Mouse (Mus musculus): Measurements from ENCODE around the gene Mtmr6.
"Not testable (repeated sequence)": the region's sequence is repeated elsewhere in the genome, so short reads cannot be mapped to it uniquely, and the experiment has no call there.

The Mtmr6 gene

DNA sequence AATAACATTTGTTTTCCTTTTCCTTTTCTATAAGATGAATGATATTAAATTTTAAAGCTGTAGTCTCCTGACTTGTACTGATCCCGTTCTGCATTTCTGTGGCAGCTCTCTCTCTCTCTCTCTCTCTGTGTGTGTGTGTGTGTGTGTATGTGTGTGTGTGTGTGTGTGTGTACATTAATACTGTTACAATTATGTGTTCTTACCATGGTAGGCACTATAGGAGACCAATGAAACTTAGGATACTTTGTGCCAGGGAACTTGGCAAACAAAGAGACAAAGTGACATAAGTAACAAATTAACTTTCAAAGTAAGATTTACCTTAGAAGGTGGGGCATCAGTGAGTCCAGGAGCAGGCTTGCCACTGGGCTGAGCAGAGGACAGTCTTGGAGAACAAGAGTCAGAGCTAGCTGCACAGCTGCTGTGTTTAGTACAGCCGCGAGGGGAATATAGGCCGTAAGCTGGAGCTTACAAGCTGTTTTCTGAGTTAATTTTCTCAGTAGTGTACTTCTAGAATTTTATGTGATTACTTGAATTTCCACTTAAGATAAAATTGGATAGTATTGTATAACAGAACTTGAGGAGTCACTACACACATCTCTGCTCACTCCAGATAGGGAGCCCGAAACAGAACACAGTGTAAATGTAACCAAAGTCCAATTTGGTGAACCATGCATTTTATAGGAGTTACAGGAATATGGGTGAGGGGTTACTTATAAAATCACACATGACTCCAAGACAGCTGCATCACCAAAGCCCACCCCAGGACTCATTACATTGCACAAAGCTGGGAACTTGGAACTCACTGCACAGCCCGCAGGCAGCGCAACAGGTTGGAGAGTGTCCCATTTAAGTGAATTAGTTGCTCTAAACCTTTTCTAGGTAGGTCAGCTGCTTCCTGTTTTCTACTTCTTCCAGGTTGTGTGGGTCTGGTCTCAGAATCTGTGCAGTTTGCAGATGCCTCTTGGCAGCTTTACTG lies 10.6 kb downstream of the Mtmr6 start:
- in situ Hi-C loops (cut with MboI; ENCODE audit: low pct_unique_long_range_greater_than_20kb in 1 of 2, low sequenced_read_pairs in 2 of 2, unreplicated experiment in 1 of 2) = no loop called here

- in situ Hi-C loops (cut with MboI; ENCODE audit: low pct_unique_long_range_greater_than_20kb in 1 of 2, low sequenced_read_pairs in 2 of 2, unreplicated experiment in 1 of 2) = no loop called here
Observed at GRCm38 (mm10) chr14:60286194-60286863, 21.3 kb downstream of the Mtmr6 start.

DNA sequence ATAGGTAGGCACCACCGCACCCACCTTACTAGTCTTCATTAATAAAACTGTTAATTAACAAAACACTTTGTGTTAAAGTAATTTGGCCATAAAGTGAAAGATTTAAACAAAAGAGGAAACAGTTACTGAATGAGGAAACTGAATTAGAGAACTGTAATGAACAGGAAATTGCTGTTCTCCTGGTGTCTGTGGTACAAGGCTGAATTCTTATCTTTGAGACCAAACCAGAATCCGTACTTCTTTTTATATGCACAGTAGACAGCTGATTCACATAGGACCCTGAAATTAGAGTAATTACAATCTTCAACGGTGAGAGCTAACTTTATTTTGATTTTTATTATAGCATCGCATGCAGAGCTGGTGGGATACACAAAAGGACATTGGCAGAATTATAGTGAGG lies 25.3 kb downstream of the Mtmr6 start:
- in situ Hi-C loops (cut with MboI; ENCODE audit: low pct_unique_long_range_greater_than_20kb in 1 of 2, low sequenced_read_pairs in 2 of 2, unreplicated experiment in 1 of 2) = no loop called here

- in situ Hi-C loops (cut with MboI; ENCODE audit: low pct_unique_long_range_greater_than_20kb in 1 of 2, low sequenced_read_pairs in 2 of 2, unreplicated experiment in 1 of 2) = no loop called here
Observed at GRCm38 (mm10) chr14:60295531-60295930, 30.5 kb downstream of the Mtmr6 start.

- in situ Hi-C loops (cut with MboI; ENCODE audit: low pct_unique_long_range_greater_than_20kb in 1 of 2, low sequenced_read_pairs in 2 of 2, unreplicated experiment in 1 of 2) = no loop called here
Observed at GRCm38 (mm10) chr14:60300224-60300991, 35.4 kb downstream of the Mtmr6 start.

DNA sequence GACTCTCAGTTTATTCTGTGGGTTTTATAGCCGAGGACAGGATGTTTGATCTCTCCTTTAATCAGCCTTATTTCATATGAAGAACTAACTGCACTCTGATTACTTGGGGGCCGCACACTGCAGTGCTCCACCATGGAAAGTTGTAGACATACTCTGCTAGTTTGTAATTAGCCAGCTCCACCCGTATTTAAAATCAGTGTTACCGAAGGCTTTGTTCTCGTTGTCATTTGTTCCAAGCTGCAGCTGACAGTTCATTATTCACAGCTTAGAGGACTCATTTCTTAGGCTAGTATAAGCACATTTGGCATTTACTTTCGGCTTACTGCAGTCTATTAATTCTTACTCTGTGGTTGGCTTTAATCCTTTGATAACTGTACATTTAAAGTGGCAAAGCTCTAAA lies 36.0 kb downstream of the Mtmr6 start:
- in situ Hi-C loops (cut with MboI; ENCODE audit: low pct_unique_long_range_greater_than_20kb in 1 of 2, low sequenced_read_pairs in 2 of 2, unreplicated experiment in 1 of 2) = no loop called here

GRCm38 (mm10) chr14:60302441-60302840 lies 37.4 kb downstream of the Mtmr6 start:
- in situ Hi-C loops (cut with MboI; ENCODE audit: low pct_unique_long_range_greater_than_20kb in 1 of 2, low sequenced_read_pairs in 2 of 2, unreplicated experiment in 1 of 2) = no loop called here

GRCm38 (mm10) chr14:60304441-60305220 lies 39.6 kb downstream of the Mtmr6 start:
- in situ Hi-C loops (cut with MboI; ENCODE audit: low pct_unique_long_range_greater_than_20kb in 1 of 2, low sequenced_read_pairs in 2 of 2, unreplicated experiment in 1 of 2) = no loop called here

- in situ Hi-C loops (cut with MboI; ENCODE audit: low pct_unique_long_range_greater_than_20kb in 1 of 2, low sequenced_read_pairs in 2 of 2, unreplicated experiment in 1 of 2) = no loop called here
Observed at GRCm38 (mm10) chr14:60308113-60308512, 43.1 kb downstream of the Mtmr6 start.

DNA sequence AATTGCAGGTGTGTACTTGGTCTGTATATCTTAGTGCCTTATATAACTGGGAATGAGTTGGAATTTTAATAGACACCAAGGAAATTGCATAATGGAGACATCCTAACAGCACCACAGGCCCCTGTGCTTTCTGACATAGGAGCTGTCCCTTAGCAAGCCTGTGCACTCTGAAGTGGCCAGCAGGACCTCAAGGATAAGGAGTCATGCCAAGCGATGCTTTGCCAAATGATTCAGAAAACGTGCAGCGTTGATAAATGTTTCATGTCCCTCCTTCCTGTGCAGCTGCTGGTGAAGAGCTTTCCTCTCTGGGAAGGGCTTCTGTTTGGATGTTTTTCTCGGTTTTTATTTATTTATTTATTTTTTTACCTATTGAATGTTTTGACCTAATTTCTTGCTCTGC lies 45.7 kb downstream of the Mtmr6 start:
- in situ Hi-C loops (cut with MboI; ENCODE audit: low pct_unique_long_range_greater_than_20kb in 1 of 2, low sequenced_read_pairs in 2 of 2, unreplicated experiment in 1 of 2) = no loop called here

DNA sequence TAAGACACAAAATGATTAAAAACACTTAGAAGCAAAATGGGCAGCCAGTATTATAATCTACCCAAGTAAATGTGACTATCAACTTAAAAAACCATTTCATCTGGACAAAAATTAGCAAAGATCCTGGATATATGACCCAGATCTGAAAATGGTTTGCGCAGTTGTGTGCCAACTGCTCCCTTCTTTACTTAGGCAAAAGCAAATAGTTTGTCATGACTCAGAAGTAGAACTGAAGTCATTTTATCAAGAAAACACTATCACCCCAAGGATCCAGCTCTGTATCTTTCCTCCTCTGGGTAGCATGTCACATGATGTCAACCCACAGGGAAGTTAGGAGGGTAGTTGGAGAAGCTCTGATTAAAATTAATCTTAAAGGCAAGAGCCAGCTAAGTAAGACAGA lies 54.2 kb downstream of the Mtmr6 start:
- in situ Hi-C loops (cut with MboI; ENCODE audit: low pct_unique_long_range_greater_than_20kb in 1 of 2, low sequenced_read_pairs in 2 of 2, unreplicated experiment in 1 of 2) = no loop called here

- in situ Hi-C loops (cut with MboI; ENCODE audit: low pct_unique_long_range_greater_than_20kb in 1 of 2, low sequenced_read_pairs in 2 of 2, unreplicated experiment in 1 of 2) = no loop called here
Observed at GRCm38 (mm10) chr14:60320813-60321212, 55.8 kb downstream of the Mtmr6 start.

DNA sequence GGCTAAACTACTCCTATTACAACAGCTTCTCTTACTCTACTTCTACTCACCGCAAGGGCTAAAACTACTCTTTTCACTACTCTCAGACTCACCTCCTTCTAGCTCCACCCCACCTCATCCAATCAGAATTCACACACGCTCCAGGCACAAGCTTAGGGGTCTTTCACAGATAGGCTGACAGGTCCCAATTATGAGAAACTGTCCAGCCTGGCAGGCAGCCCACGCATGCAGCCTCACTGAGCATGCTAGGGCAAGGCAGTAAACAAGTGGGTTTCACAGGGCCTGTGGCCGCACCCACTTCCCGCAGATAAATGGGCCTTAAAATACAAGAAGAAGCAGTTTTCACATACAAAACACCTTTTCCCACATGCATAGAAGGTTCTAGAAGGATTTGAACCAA lies 75.0 kb downstream of the Mtmr6 start:
- in situ Hi-C loops (cut with MboI; ENCODE audit: low pct_unique_long_range_greater_than_20kb in 1 of 2, low sequenced_read_pairs in 2 of 2, unreplicated experiment in 1 of 2) = not testable (repeated sequence)

- in situ Hi-C loops (cut with MboI; ENCODE audit: low pct_unique_long_range_greater_than_20kb in 1 of 2, low sequenced_read_pairs in 2 of 2, unreplicated experiment in 1 of 2) = no loop called here
Observed at GRCm38 (mm10) chr14:60340570-60340969, 75.5 kb downstream of the Mtmr6 start.

- in situ Hi-C loops (cut with MboI; ENCODE audit: low pct_unique_long_range_greater_than_20kb in 1 of 2, low sequenced_read_pairs in 2 of 2, unreplicated experiment in 1 of 2) = no loop called here
Observed at GRCm38 (mm10) chr14:60345326-60345876, 80.4 kb downstream of the Mtmr6 start.

Data from mouse embryonic stem cell (cell line).